Mouse (Mus musculus) stomach, postnatal 0 days (tissue): ENCODE data around the gene Tapbp. TPM values are rescaled to one million over a fixed set of nuclear protein-coding genes. Genes with fewer than 3 reads are reported as not detected.

Experiments
- ATAC-seq: fragments of 200-750 bp; cut with Nextera tagmentation; 2 replicates; pipeline ENCODE4 v1.8.0; 2017; ENCODE audit not compliant: low FRiP score, low TSS enrichment
- DNase-seq: peaks from one replicate; pipeline ENCODE4 v3.0.0-alpha.2; 2016; ENCODE audit warnings: low spot score
- H3K27ac ChIP-seq: fragments of 300-500 bp; sonication (generic); replicated peaks from 2 replicates; pipeline ENCODE4 v1.5.1; 2014; ENCODE audit warnings: mild to moderate bottlenecking, control low read depth
- H3K27me3 ChIP-seq: fragments of 300-500 bp; sonication (generic); 2 replicates; pipeline ENCODE4 v1.6.1; 2014; ENCODE audit warnings: low read length; ENCODE audit not compliant: control insufficient read depth, insufficient read depth
- H3K36me3 ChIP-seq: fragments of 300-500 bp; sonication (generic); 2 replicates; pipeline ENCODE4 v1.6.1; 2014; ENCODE audit warnings: low read length, mixed read lengths; ENCODE audit not compliant: control insufficient read depth, insufficient read depth
- H3K4me1 ChIP-seq: fragments of 300-500 bp; sonication (generic); replicated peaks from 2 replicates; pipeline ENCODE4 v1.6.1; 2014; ENCODE audit warnings: antibody characterized with exemption; ENCODE audit not compliant: control insufficient read depth, insufficient read depth
- H3K4me2 ChIP-seq: fragments of 300-500 bp; sonication (generic); replicated peaks from 2 replicates; pipeline ENCODE4 v1.6.1; 2014; ENCODE audit warnings: low read depth, mild to moderate bottlenecking, control low read depth, moderate library complexity
- H3K4me3 ChIP-seq: fragments of 300-500 bp; sonication (generic); 2 replicates; pipeline ENCODE4 v1.5.1; 2014; ENCODE audit warnings: low read depth, low read length, control low read depth
- H3K9ac ChIP-seq: fragments of 300-500 bp; sonication (generic); 2 replicates; pipeline ENCODE4 v1.6.1; 2014; ENCODE audit warnings: mild to moderate bottlenecking, low read length, control low read depth, mixed read lengths
- H3K9me3 ChIP-seq: fragments of 300-500 bp; sonication (generic); 2 replicates; pipeline ENCODE4 v1.6.1; 2016; ENCODE audit warnings: low read length; ENCODE audit not compliant: control insufficient read depth
- CTCF ChIP-seq: IDR thresholded peaks from 2 replicates; pipeline ENCODE4 v1.5.1; 2016; ENCODE audit warnings: antibody characterized with exemption, low read depth, mild to moderate bottlenecking, moderate library complexity
- EP300 ChIP-seq: optimal IDR thresholded peaks from 2 replicates; pipeline ENCODE3; 2016; ENCODE audit warnings: antibody characterized with exemption
- WGBS: fragments of 180-500 bp; shearing (Covaris S2); extraction: QIAGEN DNeasy Blood & Tissue Kit; methylation state at CpG from one replicate; pipeline ENCODE4 v1.1.7; 2014; 5-methylcytosine and 5-hydroxymethylcytosine counted together
- polyA plus RNA-seq: library from polyadenylated mRNA; unstranded; fragments of >200 nt; fragmentation: Nextera tagmentation; extraction: Ambion mirVana; gene quantifications from 2 replicates; pipeline ENCODE4 v1.2.1, GENCODE M21; 2015

The Tapbp gene
- polyA plus RNA-seq, 1 experiment from 2014 or later, result 63.7 TPM

- ATAC-seq (no peak), DNase-seq (no peak)
- Histone ChIP-seq H3K9ac (no peak overlapping the region), H3K9me3 (no peaks in the 10 kb centered on the region), H3K27me3 (no peaks in the 10 kb centered on the region), H3K27ac (no peak overlapping the region), H3K4me3 (no peak overlapping the region), H3K4me1 (peaks cover 3% of the 10 kb centered on the region; the same call in 1 of the 2 replicates), H3K4me2 (no peak overlapping the region), H3K36me3 (peaks cover 20% of the 10 kb centered on the region)
- no peak for TF ChIP-seq CTCF
- TF ChIP-seq EP300, result no peak
- 83% methylated on average over 28 of the region's 28 CpGs for WGBS
These were observed 3.8 kb upstream of the Tapbp start for GRCm38 (mm10) chr17:33911813-33912414.

DNA sequence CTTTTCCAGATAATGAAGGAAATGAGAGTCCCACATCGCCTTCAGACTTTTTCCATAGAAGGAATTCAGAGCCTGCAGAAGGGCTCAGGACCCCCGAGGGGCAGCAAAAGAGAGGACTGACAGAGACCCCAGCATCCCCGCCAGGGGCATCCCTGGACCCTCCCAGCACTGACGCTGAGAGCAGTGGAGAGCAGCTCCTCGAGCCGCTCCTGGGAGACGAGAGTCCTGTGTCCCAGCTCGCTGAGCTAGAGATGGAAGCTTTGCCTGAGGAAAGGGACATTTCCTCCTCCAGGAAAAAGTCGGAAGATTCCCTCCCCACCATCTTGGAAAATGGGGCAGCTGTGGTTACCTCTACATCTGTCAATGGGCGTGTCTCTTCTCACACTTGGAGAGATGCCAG lies 2.4 kb upstream of the Tapbp start:
- 91% methylated on average over 10 of the region's 10 CpGs for WGBS

GRCm38 (mm10) chr17:33913905-33914304 lies 1.8 kb upstream of the Tapbp start:
- Histone ChIP-seq H3K9ac (no peak overlapping the region), H3K27ac (no peak overlapping the region), H3K36me3 (peaks cover 20% of the 10 kb centered on the region), H3K4me2 (no peak overlapping the region), H3K4me3 (no peak overlapping the region), H3K9me3 (no peaks in the 10 kb centered on the region), H3K4me1 (peaks cover 3% of the 10 kb centered on the region; the same call in 1 of the 2 replicates), H3K27me3 (no peaks in the 10 kb centered on the region)
- ATAC-seq (no peak), DNase-seq (no peak)
- 95% methylated on average over 8 of the region's 8 CpGs for WGBS
- TF ChIP-seq CTCF (no peak), EP300 (no peak)

More for the DNA sequence above, 2.4 kb upstream of the Tapbp start:
- peaks cover 3% of the 10 kb centered on the region; the same call in 1 of the 2 replicates for H3K4me1 ChIP-seq
- no peaks in the 10 kb centered on the region for H3K27me3 ChIP-seq
- no peak overlapping the region for H3K4me3 ChIP-seq
- H3K9me3 ChIP-seq, result no peaks in the 10 kb centered on the region
- no peak overlapping the region for H3K4me2 ChIP-seq
- H3K36me3 ChIP-seq, result peaks cover 20% of the 10 kb centered on the region
- TF ChIP-seq EP300, result no peak
- TF ChIP-seq CTCF, result no peak
- no peak overlapping the region for H3K27ac ChIP-seq
- ATAC-seq (no peak), DNase-seq (no peak)
- H3K9ac ChIP-seq, result no peak overlapping the region

DNA sequence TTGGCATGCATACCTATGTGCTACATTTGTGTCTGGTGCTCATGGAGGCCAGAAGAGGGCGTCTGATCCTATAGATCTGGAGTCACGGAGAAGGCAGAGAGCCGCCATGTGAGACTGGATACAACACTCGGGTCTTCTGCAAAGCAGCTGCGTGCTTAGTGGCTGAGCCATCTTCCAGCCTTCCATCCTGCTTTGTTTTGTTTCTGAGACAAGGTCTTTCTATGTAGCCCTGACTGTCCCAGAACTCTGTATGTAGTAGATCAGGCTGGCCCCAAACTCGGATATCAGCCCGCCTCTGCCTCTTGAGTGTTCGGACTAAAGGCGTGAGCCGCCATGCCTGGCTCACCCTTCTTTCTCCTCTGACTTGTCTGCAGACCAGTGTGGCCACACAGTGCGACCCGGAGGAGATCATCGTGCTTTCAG lies 719 bp upstream of the Tapbp start:
- Histone ChIP-seq H3K9me3 (no peaks in the 10 kb centered on the region), H3K27me3 (no peaks in the 10 kb centered on the region), H3K27ac (no peak overlapping the region), H3K4me1 (peaks cover 3% of the 10 kb centered on the region; the same call in 1 of the 2 replicates), H3K4me2 (peak overlapping the region; percentile 27; the same call in 1 of the 2 replicates), H3K4me3 (no peak overlapping the region), H3K9ac (no peak overlapping the region), H3K36me3 (peaks cover 20% of the 10 kb centered on the region)
- ATAC-seq, result no peak
- 71% methylated on average over 13 of the region's 13 CpGs for WGBS
- TF ChIP-seq CTCF (peak; percentile 55), EP300 (no peak)
- no peak for DNase-seq

DNA sequence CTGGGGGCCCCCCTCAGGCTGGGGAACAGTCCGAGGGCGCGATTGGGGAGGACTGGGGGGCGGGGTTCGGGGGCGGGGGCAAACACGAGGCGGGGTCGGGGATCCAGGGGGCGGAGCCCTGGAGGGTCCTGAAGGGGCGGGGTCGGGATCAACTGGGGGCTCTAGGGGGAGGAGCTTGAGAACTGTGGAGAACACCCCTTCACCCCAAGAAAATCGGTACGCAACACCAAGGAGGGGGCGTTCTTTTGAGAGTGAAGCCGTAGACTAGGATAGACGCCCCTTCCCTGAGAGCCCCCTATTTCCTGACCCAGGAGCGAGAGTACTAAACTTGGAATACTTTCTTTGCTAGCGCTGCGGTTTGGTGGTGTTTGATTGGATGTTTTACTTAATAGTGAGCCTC lies 595 bp downstream of the Tapbp start:
- H3K36me3 ChIP-seq, result peaks cover 20% of the 10 kb centered on the region
- TF ChIP-seq EP300 (no peak), CTCF (no peak)
- no peak for ATAC-seq
- H3K4me2 ChIP-seq, result peak overlapping the region; percentile 77
- peak overlapping the region; percentile 58 for H3K4me3 ChIP-seq
- H3K4me1 ChIP-seq, result no peaks in the 10 kb centered on the region
- no peaks in the 10 kb centered on the region for H3K27me3 ChIP-seq
- WGBS, result under 1% methylated on average over 18 of the region's 20 CpGs
- DNase-seq, result no peak
- peak overlapping the region; percentile 81 for H3K27ac ChIP-seq
- peak overlapping the region; percentile 71 for H3K9ac ChIP-seq
- no peaks in the 10 kb centered on the region for H3K9me3 ChIP-seq
